Mouse (Mus musculus) heart, postnatal 0 days (tissue): ENCODE results near the gene Bglap.

ENCODE experiments used
- CTCF ChIP-seq: IDR thresholded peaks from 2 replicates; pipeline ENCODE4 v1.5.1; 2016; ENCODE audit warnings: antibody characterized with exemption, control low read depth, low read depth
- EP300 ChIP-seq: IDR thresholded peaks from 2 replicates; pipeline ENCODE4 v1.6.1; 2016; ENCODE audit warnings: antibody characterized with exemption, low read depth

DNA sequence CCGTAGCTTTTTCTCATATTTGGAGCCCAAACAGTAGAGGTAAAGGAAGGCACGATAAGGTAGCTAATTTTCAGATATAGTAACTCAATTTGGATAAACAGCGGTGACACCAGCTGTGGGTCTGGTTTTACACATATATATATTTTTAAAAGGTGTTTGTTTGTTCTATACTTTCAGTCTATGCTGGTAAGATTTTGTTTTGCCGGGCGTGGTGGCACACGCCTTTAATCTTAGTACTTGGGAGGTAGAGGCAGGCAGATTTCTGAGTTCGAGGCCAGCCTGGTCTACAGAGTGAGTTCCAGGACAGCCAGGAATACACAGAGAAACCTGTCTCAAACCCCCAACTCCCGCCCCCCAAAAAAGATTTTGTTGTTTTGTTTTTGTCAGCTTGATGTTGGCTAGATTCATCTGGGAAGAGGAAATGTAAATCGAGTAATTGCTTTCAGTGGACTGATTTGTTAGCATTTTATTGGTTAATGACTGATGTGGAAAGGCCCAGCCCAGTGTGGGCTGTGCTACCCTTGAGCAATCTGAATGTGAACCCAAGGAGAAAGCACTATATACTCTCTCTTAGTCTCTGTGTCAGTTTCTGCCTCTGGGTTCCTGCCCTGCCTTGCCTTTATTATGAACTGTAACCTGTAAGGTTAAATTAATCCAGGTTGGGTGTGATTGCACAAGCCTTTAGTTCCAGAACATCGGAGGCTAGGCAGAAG is 41.6 kb upstream of the Bglap start:
- TF ChIP-seq CTCF (no peak), EP300 (no peak)
